Mouse (Mus musculus) hindbrain, embryonic 13.5 days (tissue): ENCODE results near the gene Erbb4. TPM values are rescaled to one million over a fixed set of nuclear protein-coding genes. Genes with fewer than 3 reads are reported as not detected.

Source experiments
- ATAC-seq: fragments of 200-750 bp; cut with Nextera tagmentation; 2 replicates; pipeline ENCODE4 v1.8.0; 2017; ENCODE audit warnings: moderate TSS enrichment; ENCODE audit not compliant: low FRiP score
- H3K27ac ChIP-seq: fragments of 300-500 bp; sonication (generic); 2 replicates; pipeline ENCODE4 v1.5.1; 2015; ENCODE audit warnings: inconsistent platforms, mild to moderate bottlenecking, moderate library complexity
- H3K27me3 ChIP-seq: fragments of 300-500 bp; sonication (generic); 2 replicates; pipeline ENCODE4 v1.6.1; 2015; ENCODE audit warnings: mild to moderate bottlenecking, inconsistent platforms
- H3K36me3 ChIP-seq: fragments of 300-500 bp; sonication (generic); 2 replicates; pipeline ENCODE4 v1.6.1; 2015; ENCODE audit warnings: mild to moderate bottlenecking, inconsistent platforms
- H3K4me1 ChIP-seq: fragments of 300-500 bp; sonication (generic); replicated peaks from 2 replicates; pipeline ENCODE4 v1.6.1; 2015; ENCODE audit warnings: inconsistent platforms
- H3K4me2 ChIP-seq: fragments of 300-500 bp; sonication (generic); 2 replicates; pipeline ENCODE4 v1.6.1; 2015; ENCODE audit warnings: inconsistent platforms, mild to moderate bottlenecking, moderate library complexity
- H3K4me3 ChIP-seq: fragments of 300-500 bp; sonication (generic); 2 replicates; pipeline ENCODE4 v1.5.1; 2015; ENCODE audit warnings: mild to moderate bottlenecking, inconsistent platforms
- H3K9ac ChIP-seq: fragments of 300-500 bp; sonication (generic); 2 replicates; pipeline ENCODE4 v1.6.1; 2015; ENCODE audit warnings: mild to moderate bottlenecking, inconsistent platforms
- H3K9me3 ChIP-seq: fragments of 300-500 bp; sonication (generic); 2 replicates; pipeline ENCODE4 v1.6.1; 2016; ENCODE audit warnings: inconsistent platforms
- WGBS: fragments of 180-500 bp; shearing (Covaris S2); methylation state at CpG from one replicate; pipeline ENCODE4 v1.1.7; 2015; 5-methylcytosine and 5-hydroxymethylcytosine counted together
- polyA plus RNA-seq: library from polyadenylated mRNA; unstranded; fragments of >200 nt; fragmentation: Nextera tagmentation; extraction: Ambion mirVana; gene quantifications from 2 replicates; pipeline ENCODE4 v1.2.1, GENCODE M21; 2015

Erbb4 gene
- polyA plus RNA-seq, 1 experiment from 2014 or later = 13.7 TPM

- H3K4me3 ChIP-seq = no peak overlapping the region
- WGBS = 34% methylated on average over 5 of the region's 5 CpGs
These were observed 97.9 kb downstream of the Erbb4 start for GRCm38 (mm10) chr1:69009800-69010505.

GRCm38 (mm10) chr1:69001371-69001770, 106.5 kb downstream of the Erbb4 start:
- Histone ChIP-seq H3K4me2 (no peak overlapping the region), H3K27me3 (no peaks in the 10 kb centered on the region), H3K9ac (no peak overlapping the region), H3K27ac (no peak overlapping the region), H3K36me3 (no peaks in the 10 kb centered on the region), H3K4me1 (no peaks in the 10 kb centered on the region), H3K9me3 (no peaks in the 10 kb centered on the region), H3K4me3 (no peak overlapping the region)
- no peak for ATAC-seq
- whole genome bisulfite sequencing = 79% methylated on average over 3 of the region's 3 CpGs

More at GRCm38 (mm10) chr1:69009800-69010505, 97.9 kb downstream of the Erbb4 start:
- Histone ChIP-seq H3K36me3 (no peaks in the 10 kb centered on the region), H3K9me3 (no peaks in the 10 kb centered on the region), H3K4me1 (peaks cover 3% of the 10 kb centered on the region), H3K27ac (no peak overlapping the region), H3K9ac (no peak overlapping the region), H3K4me2 (no peak overlapping the region), H3K27me3 (no peaks in the 10 kb centered on the region)
- peak; percentile 57; the same call in 1 of the 2 replicates for ATAC-seq

- no peak overlapping the region for H3K27ac ChIP-seq
- no peaks in the 10 kb centered on the region for H3K36me3 ChIP-seq
- no peaks in the 10 kb centered on the region for H3K27me3 ChIP-seq
- 93% methylated on average over 2 of the region's 2 CpGs for WGBS
- H3K9me3 ChIP-seq = no peaks in the 10 kb centered on the region
- H3K4me3 ChIP-seq = no peak overlapping the region
- no peaks in the 10 kb centered on the region for H3K4me1 ChIP-seq
- no peak overlapping the region for H3K4me2 ChIP-seq
- no peak for ATAC-seq
- H3K9ac ChIP-seq = no peak overlapping the region
These were observed 128.6 kb downstream of the Erbb4 start for GRCm38 (mm10) chr1:68979251-68979650.

- H3K4me3 ChIP-seq = no peak overlapping the region
- no peak for ATAC-seq
- no peaks in the 10 kb centered on the region for H3K9me3 ChIP-seq
- 89% methylated on average over 3 of the region's 3 CpGs for WGBS
- H3K4me1 ChIP-seq = peaks cover 2% of the 10 kb centered on the region; the same call in 1 of the 2 replicates
- no peaks in the 10 kb centered on the region for H3K36me3 ChIP-seq
- no peaks in the 10 kb centered on the region for H3K27me3 ChIP-seq
- no peak overlapping the region for H3K9ac ChIP-seq
- no peak overlapping the region for H3K4me2 ChIP-seq
- H3K27ac ChIP-seq = no peak overlapping the region
These were observed 129.3 kb downstream of the Erbb4 start for GRCm38 (mm10) chr1:68978571-68978970.

GRCm38 (mm10) chr1:68973355-68974127, 134.3 kb downstream of the Erbb4 start:
- Histone ChIP-seq H3K4me1 (peaks cover 7% of the 10 kb centered on the region; the same call in 1 of the 2 replicates), H3K27ac (no peak overlapping the region), H3K4me3 (no peak overlapping the region), H3K9ac (no peak overlapping the region), H3K4me2 (no peak overlapping the region), H3K36me3 (no peaks in the 10 kb centered on the region), H3K9me3 (no peaks in the 10 kb centered on the region), H3K27me3 (no peaks in the 10 kb centered on the region)
- ATAC-seq = 0 out of 2 replicates have a peak, but pooled peaks have one; percentile 28
- WGBS = 56% methylated on average over 5 of the region's 5 CpGs

GRCm38 (mm10) chr1:68964127-68964526, 143.7 kb downstream of the Erbb4 start:
- ATAC-seq = no peak
- Histone ChIP-seq H3K9ac (no peak overlapping the region), H3K4me1 (no peaks in the 10 kb centered on the region), H3K27ac (no peak overlapping the region), H3K27me3 (no peaks in the 10 kb centered on the region), H3K4me2 (no peak overlapping the region), H3K9me3 (no peaks in the 10 kb centered on the region), H3K36me3 (no peaks in the 10 kb centered on the region), H3K4me3 (no peak overlapping the region)

GRCm38 (mm10) chr1:68961365-68962116, 146.3 kb downstream of the Erbb4 start:
- WGBS = 37% methylated on average over 2 of the region's 2 CpGs

GRCm38 (mm10) chr1:68956766-68957533, 150.9 kb downstream of the Erbb4 start:
- Histone ChIP-seq H3K4me3 (no peak overlapping the region), H3K4me1 (peaks cover 3% of the 10 kb centered on the region), H3K4me2 (no peak overlapping the region), H3K36me3 (no peaks in the 10 kb centered on the region), H3K9me3 (no peaks in the 10 kb centered on the region), H3K9ac (no peak overlapping the region), H3K27ac (no peak overlapping the region), H3K27me3 (no peaks in the 10 kb centered on the region)
- 45% methylated on average over 4 of the region's 4 CpGs for WGBS
- no peak for ATAC-seq

More at GRCm38 (mm10) chr1:68961365-68962116, 146.3 kb downstream of the Erbb4 start:
- Histone ChIP-seq H3K4me3 (no peak overlapping the region), H3K4me1 (peaks cover 3% of the 10 kb centered on the region), H3K27me3 (no peaks in the 10 kb centered on the region), H3K9ac (no peak overlapping the region), H3K4me2 (no peak overlapping the region), H3K27ac (0 out of 2 replicates have a peak overlapping the region, but pooled peaks have one; percentile 2), H3K9me3 (no peaks in the 10 kb centered on the region), H3K36me3 (no peaks in the 10 kb centered on the region)
- no peak for ATAC-seq

- 53% methylated on average over 2 of the region's 2 CpGs for WGBS
- peaks cover 3% of the 10 kb centered on the region for H3K4me1 ChIP-seq
- H3K4me3 ChIP-seq = no peak overlapping the region
- no peak overlapping the region for H3K9ac ChIP-seq
- no peaks in the 10 kb centered on the region for H3K9me3 ChIP-seq
- no peaks in the 10 kb centered on the region for H3K36me3 ChIP-seq
- H3K27me3 ChIP-seq = no peaks in the 10 kb centered on the region
- H3K27ac ChIP-seq = no peak overlapping the region
- H3K4me2 ChIP-seq = no peak overlapping the region
- ATAC-seq = no peak
These were observed 152.4 kb downstream of the Erbb4 start for GRCm38 (mm10) chr1:68955482-68955881.

- WGBS = 54% methylated on average over 2 of the region's 2 CpGs
- no peaks in the 10 kb centered on the region for H3K36me3 ChIP-seq
- H3K4me3 ChIP-seq = no peak overlapping the region
- no peak overlapping the region for H3K27ac ChIP-seq
- H3K4me2 ChIP-seq = no peak overlapping the region
- no peaks in the 10 kb centered on the region for H3K9me3 ChIP-seq
- ATAC-seq = no peak
- H3K27me3 ChIP-seq = no peaks in the 10 kb centered on the region
- H3K4me1 ChIP-seq = no peaks in the 10 kb centered on the region
- no peak overlapping the region for H3K9ac ChIP-seq
These were observed 164.7 kb downstream of the Erbb4 start for GRCm38 (mm10) chr1:68943141-68943540.

- H3K4me2 ChIP-seq = no peak overlapping the region
- no peak for ATAC-seq
- H3K27ac ChIP-seq = no peak overlapping the region
- no peaks in the 10 kb centered on the region for H3K36me3 ChIP-seq
- no peaks in the 10 kb centered on the region for H3K4me1 ChIP-seq
- no peaks in the 10 kb centered on the region for H3K27me3 ChIP-seq
- H3K4me3 ChIP-seq = no peak overlapping the region
- no peaks in the 10 kb centered on the region for H3K9me3 ChIP-seq
- H3K9ac ChIP-seq = no peak overlapping the region
These were observed 173.1 kb downstream of the Erbb4 start for GRCm38 (mm10) chr1:68934804-68935203.
